Mouse (Mus musculus): Measurements from ENCODE around the gene Nr2f2. TPM values are rescaled to one million over a fixed set of nuclear protein-coding genes. Genes with fewer than 3 reads are reported as not detected.

The Nr2f2 gene
- polyA plus RNA-seq, 1 experiment, result 7.7 TPM

DNA sequence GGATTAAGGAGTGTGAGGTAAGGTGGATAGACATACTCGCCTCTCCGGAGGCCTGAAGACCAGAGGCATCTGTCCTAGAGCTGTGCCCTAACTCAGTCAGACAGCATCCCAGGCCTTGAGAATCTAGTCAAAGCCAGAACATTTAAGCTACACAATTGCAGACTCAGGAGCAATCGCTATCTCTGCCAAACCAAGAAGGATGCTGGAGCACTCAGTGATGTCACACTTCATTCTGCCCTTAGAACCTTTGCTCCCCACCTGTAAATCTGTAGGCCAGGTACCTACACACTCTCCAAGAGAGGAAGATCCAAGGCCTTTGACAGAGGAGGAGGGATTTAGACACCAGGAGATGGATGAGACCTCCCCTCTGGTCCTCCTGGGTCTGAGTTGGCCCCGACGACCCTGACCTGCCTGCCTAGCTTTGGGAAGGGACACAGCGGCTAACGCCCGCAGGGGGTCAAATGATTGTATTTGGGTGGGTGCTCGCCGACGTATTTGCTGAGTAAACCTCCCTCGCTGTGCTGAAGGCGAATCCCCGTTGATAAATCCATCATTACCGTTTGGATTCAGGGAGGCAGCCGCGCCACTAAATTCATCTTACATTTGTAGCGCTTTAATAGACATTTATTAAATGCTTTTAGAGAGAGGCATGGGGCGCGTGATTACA, 19.5 kb downstream of the Nr2f2 start:
- H3K4me1 ChIP-seq (ENCODE audit: control insufficient read depth, insufficient read depth, low read length), result no peaks in the 10 kb centered on the region
- WGBS, result 16% methylated on average over 20 of the region's 20 CpGs
- TF ChIP-seq POLR2A (IDR thresholded peaks at IDR 0.05; ENCODE audit: borderline replicate concordance, control insufficient read depth, low read depth, low read length), result no peak
- no peak for TF ChIP-seq CTCF (IDR thresholded peaks at IDR 0.05; ENCODE audit: control insufficient read depth, insufficient read depth, low read length)
- no peak overlapping the region for H3K4me3 ChIP-seq (replicated peaks; ENCODE audit: control insufficient read depth, low read depth, low read length)
- H3K27ac ChIP-seq (ENCODE audit: control insufficient read depth, insufficient read depth, low read depth, low read length, poor library complexity), result no peak overlapping the region

DNA sequence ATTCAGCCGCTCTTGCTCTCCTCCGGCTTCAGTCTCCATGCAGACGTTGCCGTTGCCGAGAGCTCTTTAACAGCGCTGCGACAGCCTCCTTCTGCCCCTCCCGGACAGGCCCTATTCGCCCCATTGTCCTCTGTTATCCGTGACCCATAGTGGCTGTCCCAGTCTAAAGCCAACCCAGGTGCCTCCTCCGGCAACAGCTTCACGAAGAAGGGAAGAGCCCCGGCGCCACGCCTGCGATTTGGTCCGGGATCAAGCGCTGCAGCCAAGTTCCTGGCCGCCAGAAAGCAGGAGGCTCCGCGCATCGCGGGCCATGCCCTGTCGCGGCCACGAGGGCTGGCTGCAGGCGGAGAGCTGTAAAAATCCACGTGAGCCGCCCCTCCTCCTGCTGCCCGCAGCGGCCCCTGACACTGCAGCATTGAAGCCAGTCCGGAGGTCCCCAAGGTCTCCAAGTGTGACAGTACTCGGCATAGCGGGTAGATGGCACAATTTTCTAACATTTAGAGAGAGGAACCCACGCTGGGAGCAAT, 20.5 kb downstream of the Nr2f2 start:
- no peaks in the 10 kb centered on the region for H3K4me1 ChIP-seq (ENCODE audit: control insufficient read depth, insufficient read depth, low read length)
- WGBS, result 2% methylated on average over 35 of the region's 35 CpGs
- H3K27ac ChIP-seq (ENCODE audit: control insufficient read depth, insufficient read depth, low read depth, low read length, poor library complexity), result no peak overlapping the region
- H3K4me3 ChIP-seq (replicated peaks; ENCODE audit: control insufficient read depth, low read depth, low read length), result no peak overlapping the region
- TF ChIP-seq CTCF (IDR thresholded peaks at IDR 0.05; ENCODE audit: control insufficient read depth, insufficient read depth, low read length), result no peak
- TF ChIP-seq POLR2A (IDR thresholded peaks at IDR 0.05; ENCODE audit: borderline replicate concordance, control insufficient read depth, low read depth, low read length), result no peak

DNA sequence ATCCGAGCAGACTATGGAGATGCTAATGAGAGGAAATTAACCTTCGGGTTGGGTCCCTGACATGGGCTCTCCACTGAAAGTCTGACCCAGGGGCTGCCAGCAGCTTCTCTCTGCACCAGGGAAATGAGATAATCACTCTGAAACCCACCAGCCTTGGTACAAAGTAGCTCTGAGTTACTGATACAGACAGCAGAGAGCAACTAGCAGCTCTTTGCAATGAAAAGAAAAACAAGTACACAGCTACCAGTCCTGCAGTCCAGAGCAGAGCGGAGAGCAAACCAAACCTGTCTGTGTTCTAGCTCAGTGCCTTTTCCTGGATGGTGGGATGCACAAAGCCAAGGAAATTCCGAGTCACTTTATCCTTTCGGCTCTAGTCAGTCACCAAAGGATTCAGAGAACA, 23.1 kb downstream of the Nr2f2 start:
- TF ChIP-seq CTCF (IDR thresholded peaks at IDR 0.05; ENCODE audit: control insufficient read depth, insufficient read depth, low read length) (no peak), POLR2A (IDR thresholded peaks at IDR 0.05; ENCODE audit: borderline replicate concordance, control insufficient read depth, low read depth, low read length) (no peak)
- H3K4me1 ChIP-seq (ENCODE audit: control insufficient read depth, insufficient read depth, low read length), result no peaks in the 10 kb centered on the region
- H3K27ac ChIP-seq (ENCODE audit: control insufficient read depth, insufficient read depth, low read depth, low read length, poor library complexity), result no peak overlapping the region
- 13% methylated on average over 5 of the region's 5 CpGs for WGBS
- H3K4me3 ChIP-seq (replicated peaks; ENCODE audit: control insufficient read depth, low read depth, low read length), result no peak overlapping the region

DNA sequence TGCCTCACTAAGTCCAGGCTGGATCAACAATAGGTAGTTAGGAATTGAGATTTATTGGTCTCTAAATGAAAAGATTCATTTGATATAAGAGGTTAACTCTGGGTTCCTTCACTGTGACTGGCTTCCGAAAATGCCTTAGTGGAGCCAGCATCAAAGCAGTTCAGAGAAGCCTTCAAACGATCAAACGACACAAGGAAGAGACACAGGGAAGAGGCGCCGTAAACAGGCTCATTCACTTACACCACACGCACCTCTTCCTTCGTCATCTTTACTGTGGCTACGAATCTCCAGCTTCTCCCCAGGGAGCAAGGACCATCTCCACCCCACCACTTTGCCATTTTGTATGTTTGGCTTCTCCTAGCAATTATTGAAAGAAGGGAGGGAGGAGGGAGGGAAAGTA, 23.8 kb downstream of the Nr2f2 start:
- H3K4me3 ChIP-seq (replicated peaks; ENCODE audit: control insufficient read depth, low read depth, low read length), result no peak overlapping the region
- WGBS, result 10% methylated on average over 8 of the region's 8 CpGs
- H3K27ac ChIP-seq (ENCODE audit: control insufficient read depth, insufficient read depth, low read depth, low read length, poor library complexity), result no peak overlapping the region
- H3K4me1 ChIP-seq (ENCODE audit: control insufficient read depth, insufficient read depth, low read length), result no peaks in the 10 kb centered on the region
- TF ChIP-seq POLR2A (IDR thresholded peaks at IDR 0.05; ENCODE audit: borderline replicate concordance, control insufficient read depth, low read depth, low read length), result no peak
- TF ChIP-seq CTCF (IDR thresholded peaks at IDR 0.05; ENCODE audit: control insufficient read depth, insufficient read depth, low read length), result no peak

DNA sequence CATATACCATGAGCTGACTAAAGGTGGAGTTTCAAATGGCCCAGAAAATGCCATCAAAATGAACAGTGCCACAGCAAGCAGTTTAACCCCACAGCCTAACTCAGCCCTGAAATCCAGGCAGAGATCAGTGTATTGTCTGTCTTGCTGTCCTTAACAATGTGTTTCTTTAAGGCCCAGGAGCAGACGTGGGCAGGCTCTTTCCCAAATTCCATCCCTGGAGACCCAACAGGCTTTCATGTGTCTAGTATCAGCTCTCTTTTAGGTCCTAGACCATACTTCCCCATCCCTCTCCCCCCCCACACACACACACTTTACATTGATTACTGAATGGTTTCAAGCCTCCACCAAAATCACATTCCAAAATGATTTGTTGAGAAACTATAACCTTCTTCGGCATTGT, 24.5 kb downstream of the Nr2f2 start:
- no peak overlapping the region for H3K27ac ChIP-seq (ENCODE audit: control insufficient read depth, insufficient read depth, low read depth, low read length, poor library complexity)
- WGBS, result 21% methylated on average over 2 of the region's 2 CpGs
- TF ChIP-seq CTCF (IDR thresholded peaks at IDR 0.05; ENCODE audit: control insufficient read depth, insufficient read depth, low read length), result no peak
- TF ChIP-seq POLR2A (IDR thresholded peaks at IDR 0.05; ENCODE audit: borderline replicate concordance, control insufficient read depth, low read depth, low read length), result no peak
- H3K4me1 ChIP-seq (ENCODE audit: control insufficient read depth, insufficient read depth, low read length), result no peaks in the 10 kb centered on the region
- H3K4me3 ChIP-seq (replicated peaks; ENCODE audit: control insufficient read depth, low read depth, low read length), result no peak overlapping the region

DNA sequence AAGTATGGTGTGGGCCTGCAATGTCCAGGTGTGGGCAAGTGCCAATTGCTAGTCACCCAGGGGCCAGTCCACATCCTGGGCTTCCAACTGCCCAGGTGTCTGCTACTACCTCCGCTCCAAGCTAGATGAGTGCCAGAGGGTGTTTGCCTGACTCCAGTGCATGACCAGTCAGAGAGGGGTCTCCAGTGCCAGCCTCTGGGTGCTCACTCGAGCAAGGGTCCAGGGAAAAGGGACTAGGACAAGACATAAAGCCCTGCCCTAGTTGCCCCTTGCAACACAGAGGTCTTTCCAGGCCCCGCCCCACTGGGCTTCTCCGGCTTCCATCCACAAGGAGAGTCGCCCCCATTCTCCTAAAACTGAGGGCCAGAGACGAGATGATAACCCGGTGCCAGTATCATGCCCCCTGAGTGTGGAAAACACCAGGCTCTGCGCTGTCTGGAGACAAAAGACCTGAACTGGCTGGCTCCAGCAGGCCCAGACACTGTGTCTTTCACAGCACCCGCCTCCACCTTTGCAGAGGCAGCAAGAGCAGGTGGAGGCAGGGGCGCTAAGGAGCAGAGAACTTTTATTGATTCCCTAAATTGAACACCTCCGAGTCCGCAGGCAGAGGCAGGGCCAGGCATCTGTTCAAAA, 26.4 kb downstream of the Nr2f2 start:
- no peak overlapping the region for H3K27ac ChIP-seq (ENCODE audit: control insufficient read depth, insufficient read depth, low read depth, low read length, poor library complexity)
- TF ChIP-seq POLR2A (IDR thresholded peaks at IDR 0.05; ENCODE audit: borderline replicate concordance, control insufficient read depth, low read depth, low read length) (no peak), CTCF (IDR thresholded peaks at IDR 0.05; ENCODE audit: control insufficient read depth, insufficient read depth, low read length) (no peak)
- 20% methylated on average over 12 of the region's 12 CpGs for WGBS
- no peaks in the 10 kb centered on the region for H3K4me1 ChIP-seq (ENCODE audit: control insufficient read depth, insufficient read depth, low read length)
- H3K4me3 ChIP-seq (replicated peaks; ENCODE audit: control insufficient read depth, low read depth, low read length), result no peak overlapping the region

DNA sequence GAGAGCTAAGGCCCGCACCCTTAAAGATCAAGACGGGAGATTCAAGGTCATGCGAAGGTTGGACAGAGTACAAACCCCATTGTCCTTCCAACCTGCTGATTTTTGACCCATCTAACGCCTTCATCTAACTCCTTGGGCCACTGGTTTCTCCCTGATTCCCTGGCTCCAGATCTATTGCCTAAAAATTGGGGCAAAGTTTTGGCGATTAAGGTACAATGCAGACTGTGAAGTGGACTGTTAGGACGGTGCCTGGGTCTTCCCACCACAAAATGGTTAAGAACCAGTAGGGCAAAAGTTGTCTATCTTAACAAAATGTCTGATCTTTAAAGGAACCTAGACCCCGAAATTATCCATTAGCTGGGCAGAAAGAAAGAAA, 28.3 kb downstream of the Nr2f2 start:
- H3K4me3 ChIP-seq (replicated peaks; ENCODE audit: control insufficient read depth, low read depth, low read length), result no peak overlapping the region
- H3K27ac ChIP-seq (ENCODE audit: control insufficient read depth, insufficient read depth, low read depth, low read length, poor library complexity), result no peak overlapping the region
- no peaks in the 10 kb centered on the region for H3K4me1 ChIP-seq (ENCODE audit: control insufficient read depth, insufficient read depth, low read length)
- WGBS, result 13% methylated on average over 7 of the region's 7 CpGs
- no peak for TF ChIP-seq CTCF (IDR thresholded peaks at IDR 0.05; ENCODE audit: control insufficient read depth, insufficient read depth, low read length)
- TF ChIP-seq POLR2A (IDR thresholded peaks at IDR 0.05; ENCODE audit: borderline replicate concordance, control insufficient read depth, low read depth, low read length), result no peak

DNA sequence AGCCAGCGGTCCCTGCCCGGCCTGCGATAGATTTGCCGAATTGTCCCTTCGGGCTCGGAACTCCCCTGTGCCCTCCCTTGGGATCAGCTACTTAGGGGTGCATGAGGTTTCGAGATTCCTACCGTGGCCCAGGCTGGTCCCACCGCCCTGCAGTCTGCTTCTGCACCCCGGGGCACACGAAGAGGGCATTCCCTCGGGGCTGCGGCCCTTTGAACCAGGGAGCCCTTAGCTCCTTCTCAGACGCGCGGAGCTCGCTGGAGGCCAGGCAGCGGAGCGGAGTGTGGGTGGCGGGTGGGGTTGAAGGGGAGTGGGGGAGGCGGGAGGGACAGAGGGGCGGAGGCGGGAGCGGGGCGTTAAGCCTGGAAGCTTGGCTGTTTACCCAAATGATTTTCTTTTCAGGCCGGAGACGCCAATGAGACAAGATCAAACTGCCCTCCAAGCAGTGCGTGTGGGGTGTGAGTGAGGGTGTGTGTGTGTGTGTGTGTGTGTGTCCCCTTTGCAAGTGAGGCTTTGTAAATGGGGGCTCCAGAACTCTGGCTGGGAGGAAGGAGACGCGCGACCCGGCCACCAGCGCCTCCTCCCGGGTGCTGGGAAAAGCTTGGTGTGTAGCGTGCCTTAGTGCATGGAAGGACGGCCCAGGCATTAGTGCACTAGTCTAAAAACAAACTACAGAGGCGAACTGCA, 28.8 kb downstream of the Nr2f2 start:
- WGBS, result 6% methylated on average over 37 of the region's 37 CpGs
- no peaks in the 10 kb centered on the region for H3K4me1 ChIP-seq (ENCODE audit: control insufficient read depth, insufficient read depth, low read length)
- TF ChIP-seq POLR2A (IDR thresholded peaks at IDR 0.05; ENCODE audit: borderline replicate concordance, control insufficient read depth, low read depth, low read length), result no peak
- no peak for TF ChIP-seq CTCF (IDR thresholded peaks at IDR 0.05; ENCODE audit: control insufficient read depth, insufficient read depth, low read length)
- H3K4me3 ChIP-seq (replicated peaks; ENCODE audit: control insufficient read depth, low read depth, low read length), result no peak overlapping the region
- H3K27ac ChIP-seq (ENCODE audit: control insufficient read depth, insufficient read depth, low read depth, low read length, poor library complexity), result no peak overlapping the region
